Mouse (Mus musculus): ENCODE data around the gene Mfsd1.

The Mfsd1 gene

GRCm38 (mm10) chr3:67624629-67625028, 42.1 kb downstream of the Mfsd1 start:
- DNase-seq, result no peak

- no peak for DNase-seq
Observed at GRCm38 (mm10) chr3:67643135-67643534, 60.6 kb downstream of the Mfsd1 start.

GRCm38 (mm10) chr3:67645640-67646466, 63.3 kb downstream of the Mfsd1 start:
- no peak for DNase-seq

Measured in cerebellum, postnatal 36 days (tissue).